Comparison of ENCODE assay signal across 8 mouse cellular contexts in the genomic region with DNA sequence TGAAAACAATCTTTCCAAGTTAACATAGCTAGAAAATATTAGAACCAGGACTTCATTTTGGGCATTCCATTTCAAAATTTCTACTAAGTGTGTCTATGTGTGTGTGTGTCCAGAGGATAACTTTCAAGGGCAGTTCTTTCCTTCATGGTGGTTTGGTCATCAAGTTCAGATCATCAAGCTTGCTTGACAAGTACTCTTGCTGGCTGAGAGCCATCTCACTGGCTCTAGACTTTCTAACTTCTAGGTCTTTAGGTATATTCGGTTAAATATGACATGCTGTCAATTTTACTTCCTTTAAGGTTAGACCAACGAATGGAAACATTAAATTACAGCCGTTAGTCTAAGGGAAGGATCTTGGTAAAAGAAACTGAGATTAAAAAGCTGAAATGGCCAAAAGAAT. TPM values are rescaled to one million over a fixed set of nuclear protein-coding genes. Genes with fewer than 3 reads are reported as not detected.
DNase-seq lines count a peak whose midpoint lies in the region; ATAC-seq and TF ChIP-seq lines count a peak whose summit lies in the region.

No protein-coding gene starts in this region.

- peak overlapping the region; percentile 19 for H3K4me3 ChIP-seq in bone marrow macrophage, adult 2 months (ENCODE audit: insufficient read depth, low read length)
- H3K4me3 ChIP-seq in heart, postnatal 0 days (ENCODE audit: low read depth, low read length): peak overlapping the region; percentile 95
- H3K4me3 ChIP-seq in midbrain, embryonic 10.5 days: peak overlapping the region; percentile 92

- TF ChIP-seq POLR2A in bone marrow macrophage, adult 2 months (IDR thresholded peaks at IDR 0.05; ENCODE audit: borderline replicate concordance, low read depth, low read length): no peak

- no peak for TF ChIP-seq CTCF in bone marrow macrophage, adult 2 months (IDR thresholded peaks at IDR 0.05; ENCODE audit: low read depth, low read length)
- no peak for TF ChIP-seq CTCF in heart, postnatal 0 days (IDR thresholded peaks at IDR 0.05; ENCODE audit: low read depth)

- no peaks in the 10 kb centered on the region for H3K36me3 ChIP-seq in heart, postnatal 0 days (replicated peaks; ENCODE audit: control insufficient read depth, insufficient read depth, low read length)
- no peaks in the 10 kb centered on the region for H3K36me3 ChIP-seq in midbrain, embryonic 10.5 days

- no peaks in the 10 kb centered on the region for H3K27me3 ChIP-seq in heart, postnatal 0 days (ENCODE audit: control insufficient read depth, insufficient read depth, low read length)
- no peaks in the 10 kb centered on the region for H3K27me3 ChIP-seq in midbrain, embryonic 10.5 days (ENCODE audit: low read depth, poor library complexity, severe bottlenecking)

- DNase-seq in kidney, adult 9 months: peak; percentile 45
- DNase-seq in kidney, adult 11 months: no peak
- no peak for DNase-seq in heart, postnatal 0 days (ENCODE audit: low spot score)
- DNase-seq in midbrain, embryonic 10.5 days (ENCODE audit: low spot score): no peak
- DNase-seq in gastrocnemius, postnatal 10 days: no peak
- no peak for DNase-seq in thymus, postnatal 36 days
- DNase-seq in urinary bladder, adult 18-20 months (ENCODE audit: low spot score in 2 of 2): no peak

- TF ChIP-seq EP300 in heart, postnatal 0 days (IDR thresholded peaks at IDR 0.05; ENCODE audit: low read depth): no peak

- WGBS in heart, postnatal 0 days: 20% methylated on average over 3 of the region's 3 CpGs
- 40% methylated on average over 3 of the region's 3 CpGs for WGBS in midbrain, embryonic 10.5 days

- H3K4me1 ChIP-seq in bone marrow macrophage, adult 2 months (ENCODE audit: control insufficient read depth, insufficient read depth, low read length): peaks cover 28% of the 10 kb centered on the region
- peaks cover 7% of the 10 kb centered on the region for H3K4me1 ChIP-seq in heart, postnatal 0 days (ENCODE audit: control insufficient read depth, insufficient read depth)
- peaks cover 22% of the 10 kb centered on the region for H3K4me1 ChIP-seq in midbrain, embryonic 10.5 days

- H3K4me2 ChIP-seq in heart, postnatal 0 days (ENCODE audit: low read depth, low read length): peak overlapping the region; percentile 79

- H3K9me3 ChIP-seq in heart, postnatal 0 days (replicated peaks; ENCODE audit: control insufficient read depth, low read length): no peaks in the 10 kb centered on the region
- no peaks in the 10 kb centered on the region for H3K9me3 ChIP-seq in midbrain, embryonic 10.5 days (replicated peaks)

- peak overlapping the region; percentile 95; the same call in 1 of the 2 replicates for H3K9ac ChIP-seq in heart, postnatal 0 days (replicated peaks; ENCODE audit: low read depth, low read length)

- no peak overlapping the region for H3K27ac ChIP-seq in bone marrow macrophage, adult 2 months (ENCODE audit: insufficient read depth, low read depth, low read length)
- peak overlapping the region; percentile 87; the same call in 1 of the 2 replicates for H3K27ac ChIP-seq in heart, postnatal 0 days (ENCODE audit: low read depth)
- no peak overlapping the region for H3K27ac ChIP-seq in midbrain, embryonic 10.5 days (replicated peaks)

- ATAC-seq in heart, postnatal 0 days (ENCODE audit: insufficient read depth, low read depth): no peak

RNA-seq across cellular contexts. Expression of gene Uhrf1bp1l, which starts 0.5 kb away (rescaled TPM):
- polyA plus RNA-seq in bone marrow macrophage, adult 2 months (2012; ENCODE audit: insufficient read depth, insufficient read length, missing spikeins): 25.3 and 28.5 TPM in 2 replicates
- 21.6 and 24.9 TPM in 2 replicates for total RNA-seq in heart, postnatal 0 days (2014; rRNA removed; ENCODE audit: low replicate concordance)
- polyA plus RNA-seq in heart, postnatal 0 days (2015; fragmentation: Nextera tagmentation; extraction: Ambion mirVana): 11.2 and 13.7 TPM in 2 replicates
- polyA plus RNA-seq in midbrain, embryonic 10.5 days (2016; fragmentation: Nextera tagmentation; extraction: Ambion mirVana): 28.5 and 31.4 TPM in 2 replicates
- 10 to 100 TPM in 1 of 2 experiments, 1 to 10 TPM in 1; 8.9 to 13.6 TPM for total RNA-seq in gastrocnemius, postnatal 10 days (2021)

RNA-seq across cellular contexts. Expression of gene Actr6, which starts 12.2 kb away (rescaled TPM):
- 17.0 and 18.6 TPM in 2 replicates for polyA plus RNA-seq in bone marrow macrophage, adult 2 months (2012; ENCODE audit: insufficient read depth, insufficient read length, missing spikeins)
- 3.4 and 4.5 TPM in 2 replicates for total RNA-seq in heart, postnatal 0 days (2014; rRNA removed; ENCODE audit: low replicate concordance)
- 21.9 and 24.2 TPM in 2 replicates for polyA plus RNA-seq in heart, postnatal 0 days (2015; fragmentation: Nextera tagmentation; extraction: Ambion mirVana)
- polyA plus RNA-seq in midbrain, embryonic 10.5 days (2016; fragmentation: Nextera tagmentation; extraction: Ambion mirVana): 37.2 and 41.3 TPM in 2 replicates
- 1 to 10 TPM; 5.8 to 6.1 TPM for total RNA-seq in gastrocnemius, postnatal 10 days (2021)

RNA-seq across cellular contexts. Expression of gene Scyl2, which starts 58.3 kb away (rescaled TPM):
- polyA plus RNA-seq in bone marrow macrophage, adult 2 months (2012; ENCODE audit: insufficient read depth, insufficient read length, missing spikeins): 32.2 and 35.2 TPM in 2 replicates
- total RNA-seq in heart, postnatal 0 days (2014; rRNA removed; ENCODE audit: low replicate concordance): 31.1 and 43.0 TPM in 2 replicates
- 3.1 and 3.7 TPM in 2 replicates for polyA plus RNA-seq in heart, postnatal 0 days (2015; fragmentation: Nextera tagmentation; extraction: Ambion mirVana)
- polyA plus RNA-seq in midbrain, embryonic 10.5 days (2016; fragmentation: Nextera tagmentation; extraction: Ambion mirVana): 8.3 and 9.9 TPM in 2 replicates
- total RNA-seq in gastrocnemius, postnatal 10 days (2021): 10 to 100 TPM; 11.0 to 13.2 TPM

Comparison
In these comparisons a context has a peak if more than half of its experiments do, and no peak if none do; other contexts are left out.
1. H3K4me3 ChIP-seq: peak in every context shown above with its lines; median percentile 95 in heart, postnatal 0 days; 92 in midbrain, embryonic 10.5 days; 19 in bone marrow macrophage, adult 2 months.